Mouse (Mus musculus) inflammation-experienced regulatory T-cells, adult 6 months (primary cell): ENCODE data around the gene Trim43a. TPM values are rescaled to one million over a fixed set of nuclear protein-coding genes. Genes with fewer than 3 reads are reported as not detected.
"Not testable (repeated sequence)": the region's sequence is repeated elsewhere in the genome, so short reads cannot be mapped to it uniquely, and the experiment has no call there.

ENCODE experiments used
- ATAC-seq: one replicate; pipeline ENCODE4 v1.8.0; 2017
- polyA plus RNA-seq, 3 experiments: library from polyadenylated mRNA; unstranded; fragments of 100-300 nt; shearing (Covaris generic); gene quantifications; one replicate each; pipeline ENCODE4 v1.2.1; 2017

Gene Trim43a
- not detected for polyA plus RNA-seq

- not testable (repeated sequence) for ATAC-seq
Observed at GRCm38 (mm10) chr9:88580591-88580990, at the start of gene Trim43a. Gene Trim43a (plus strand): TSS chr9:88580891.

GRCm38 (mm10) chr9:88534093-88534492, 46.6 kb upstream of the Trim43a start:
- ATAC-seq: no peak

GRCm38 (mm10) chr9:88539546-88540224, 41.0 kb upstream of the Trim43a start:
- no peak for ATAC-seq

- no peak for ATAC-seq
Observed at GRCm38 (mm10) chr9:88542816-88543215, 37.9 kb upstream of the Trim43a start.

GRCm38 (mm10) chr9:88545534-88545933, 35.2 kb upstream of the Trim43a start:
- ATAC-seq: no peak

- ATAC-seq: peak; percentile 47
Observed at GRCm38 (mm10) chr9:88546166-88546565, 34.5 kb upstream of the Trim43a start.

GRCm38 (mm10) chr9:88546657-88547056, 34.0 kb upstream of the Trim43a start:
- ATAC-seq: no peak

GRCm38 (mm10) chr9:88547270-88547669, 33.4 kb upstream of the Trim43a start:
- peak; percentile 61 for ATAC-seq

GRCm38 (mm10) chr9:88547851-88548613, 32.7 kb upstream of the Trim43a start, which contains the start of gene Zfp949:
Gene Zfp949 (plus strand): TSS chr9:88548020.
- peak; percentile 90 for ATAC-seq

GRCm38 (mm10) chr9:88548614-88548945, 32.1 kb upstream of the Trim43a start:
- ATAC-seq: no peak

- no peak for ATAC-seq
Observed at GRCm38 (mm10) chr9:88553071-88553470, 27.6 kb upstream of the Trim43a start.

GRCm38 (mm10) chr9:88558146-88558545, 22.5 kb upstream of the Trim43a start:
- no peak for ATAC-seq

- not testable (repeated sequence) for ATAC-seq
Observed at GRCm38 (mm10) chr9:88561476-88561875, 19.2 kb upstream of the Trim43a start.

- not testable (repeated sequence) for ATAC-seq
Observed at GRCm38 (mm10) chr9:88570471-88570870, 10.2 kb upstream of the Trim43a start.

GRCm38 (mm10) chr9:88593708-88594107, 13.0 kb downstream of the Trim43a start:
- not testable (repeated sequence) for ATAC-seq

GRCm38 (mm10) chr9:88599206-88600162, 18.8 kb downstream of the Trim43a start:
- ATAC-seq: peak; percentile 98

GRCm38 (mm10) chr9:88625803-88626514, 45.3 kb downstream of the Trim43a start:
- not testable (repeated sequence) for ATAC-seq

GRCm38 (mm10) chr9:88638125-88638524, 57.4 kb downstream of the Trim43a start:
- not testable (repeated sequence) for ATAC-seq
